14 mouse cellular contexts compared by ENCODE assay signal in genomic region chr19:25253628-25254027, GRCm38 (mm10). TPM values are rescaled to one million over a fixed set of nuclear protein-coding genes. Genes with fewer than 3 reads are reported as not detected.
"Had no signal": no experiment of that assay in that cellular context is flagged by ENCODE, and none has a peak within 500 bp of the region (broad histone marks: within the 10 kb centered on the region; RNA-seq: fewer than 3 reads in every experiment).

No protein-coding gene starts in this region.

- H3K4me2 ChIP-seq: limb, embryonic 13.5 days; midbrain, embryonic 12.5 days; neural tube, embryonic 13.5 days; stomach, embryonic 15.5 days had no signal

- DNase-seq: kidney, postnatal 4 days; left cerebral cortex, postnatal 4 days; lung, adult 18-20 months; retina, postnatal 1 day; thymus, postnatal 36 days had no signal

- H3K27ac ChIP-seq: kidney, postnatal 0 days; layer of hippocampus, adult 2 months; limb, embryonic 13.5 days; liver, embryonic 14.5 days; midbrain, embryonic 12.5 days; neural tube, embryonic 13.5 days; stomach, embryonic 15.5 days had no signal

- H3K27me3 ChIP-seq: limb, embryonic 13.5 days; midbrain, embryonic 12.5 days; neural tube, embryonic 13.5 days; stomach, embryonic 15.5 days had no signal

- H3K36me3 ChIP-seq: limb, embryonic 13.5 days; midbrain, embryonic 12.5 days; neural tube, embryonic 13.5 days; stomach, embryonic 15.5 days had no signal

- H3K4me1 ChIP-seq: stomach, embryonic 15.5 days had no signal

- H3K4me3 ChIP-seq: layer of hippocampus, adult 2 months; limb, embryonic 13.5 days; midbrain, embryonic 12.5 days; neural tube, embryonic 13.5 days; stomach, embryonic 15.5 days had no signal

- H3K9ac ChIP-seq: limb, embryonic 13.5 days; liver, embryonic 14.5 days; midbrain, embryonic 12.5 days; neural tube, embryonic 13.5 days; stomach, embryonic 15.5 days had no signal

- ATAC-seq: midbrain, embryonic 16.5 days had no signal

- H3K9me3 ChIP-seq: limb, embryonic 13.5 days; midbrain, embryonic 12.5 days; neural tube, embryonic 13.5 days; stomach, embryonic 15.5 days had no signal

RNA-seq across cellular contexts. Expression of gene Kank1, which starts 16.9 kb away (rescaled TPM):
- total RNA-seq: megakaryocyte-erythroid progenitor cell, adult 5-6 weeks had no signal
